Mouse (Mus musculus): ENCODE data around the gene Lce6a. TPM values are rescaled to one million over a fixed set of nuclear protein-coding genes. Genes with fewer than 3 reads are reported as not detected.

Gene Lce6a
- total and polyA plus RNA-seq, 3 experiments = not detected

DNA sequence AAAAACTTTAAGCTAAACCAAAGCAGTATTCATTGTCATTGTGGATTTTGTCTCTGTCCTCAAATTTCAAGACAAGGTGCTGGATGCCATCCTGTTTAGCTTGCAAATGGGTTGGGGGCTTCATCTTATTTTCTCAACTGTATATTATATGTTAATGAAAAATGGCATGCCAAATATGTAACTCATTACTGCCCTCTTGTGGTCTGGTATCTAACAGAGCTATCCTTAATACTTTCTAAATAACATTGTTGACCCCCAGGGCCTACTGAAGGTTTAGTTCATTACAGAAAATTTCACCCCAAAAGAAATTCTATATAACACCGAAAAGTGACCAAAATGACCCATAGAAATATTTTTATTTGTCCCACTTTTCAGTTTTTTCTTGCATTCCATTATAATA lies 19.3 kb downstream of the Lce6a start:
- Histone ChIP-seq H3K36me3 (ENCODE audit: control insufficient read depth in 1 of 2, insufficient read depth in 2 of 2, low read length in 2 of 2) (no peaks in the 10 kb centered on the region), H3K79me2 (ENCODE audit: control insufficient read depth, insufficient read depth, low read length, poor library complexity) (no peaks in the 10 kb centered on the region), H3K9ac (ENCODE audit: control insufficient read depth, low read depth, low read length, poor library complexity, severe bottlenecking) (no peak overlapping the region), H3K9me3 (replicated peaks; ENCODE audit: insufficient read depth, low read length) (no peaks in the 10 kb centered on the region), H3K27ac (ENCODE audit: control insufficient read depth, low read depth, low read length) (no peak overlapping the region), H3K4me3 (ENCODE audit: control insufficient read depth in 1 of 2, insufficient read depth in 1 of 2, low read depth in 2 of 2, low read length in 2 of 2) (no peak overlapping the region), H3K27me3 (ENCODE audit: control insufficient read depth in 1 of 2, insufficient read depth in 2 of 2, low read length in 2 of 2) (no peaks in the 10 kb centered on the region), H3K4me1 (ENCODE audit: control insufficient read depth in 1 of 2, insufficient read depth in 2 of 2, low read length in 2 of 2) (no peaks in the 10 kb centered on the region)
- DNase-seq (ENCODE audit: low read depth, low spot score) = peak; percentile 53
- TF ChIP-seq ZNF384 (IDR thresholded peaks at IDR 0.05; ENCODE audit: low read depth, low read length) (no peak), RCOR1 (IDR thresholded peaks at IDR 0.05; ENCODE audit: low read depth, low read length) (no peak), RAD21 (IDR thresholded peaks at IDR 0.05; ENCODE audit: low read depth, low read length) (peak; percentile 51), E2F4 (IDR thresholded peaks at IDR 0.05; ENCODE audit: borderline replicate concordance, low read depth, low read length) (no peak), CHD1 (IDR thresholded peaks at IDR 0.05; ENCODE audit: low read depth, low read length) (no peak), TBP (IDR thresholded peaks at IDR 0.05; ENCODE audit: low read depth, low read length) (no peak), ZKSCAN1 (IDR thresholded peaks at IDR 0.05; ENCODE audit: low read depth, low read length) (no peak), HCFC1 (IDR thresholded peaks at IDR 0.05; ENCODE audit: low read depth, low read length) (no peak), SMC3 (IDR thresholded peaks at IDR 0.05; ENCODE audit: low read depth, low read length) (peak; percentile 71), TAL1 (IDR thresholded peaks at IDR 0.05; ENCODE audit: low read length) (no peak), BHLHE40 (IDR thresholded peaks at IDR 0.05; ENCODE audit: borderline replicate concordance, low read depth, low read length) (no peak), MAZ (IDR thresholded peaks at IDR 0.05; ENCODE audit: low read depth, low read length) (no peak), CTCF (IDR thresholded peaks at IDR 0.05 in 2 of 3, conservative IDR thresholded peaks at IDR 0.05 in 1 of 3; ENCODE audit: control insufficient read depth in 1 of 3, insufficient read depth in 1 of 3, low read depth in 2 of 3, low read length in 3 of 3, poor library complexity in 1 of 3, severe bottlenecking in 1 of 3) (peak; percentile 13 to 60 (median 20); a peak in 4 of 6 replicates), USF1 (IDR thresholded peaks at IDR 0.05; ENCODE audit: low read depth, low read length) (no peak), JUND (IDR thresholded peaks at IDR 0.05; ENCODE audit: low read depth, low read length) (no peak), ZC3H11A (IDR thresholded peaks at IDR 0.05; ENCODE audit: low read depth, low read length) (peak; percentile 8; the same call in 1 of the 2 replicates), UBTF (IDR thresholded peaks at IDR 0.05; ENCODE audit: borderline replicate concordance, insufficient read depth, low read depth, low read length) (no peak), TCF12 (IDR thresholded peaks at IDR 0.05; ENCODE audit: low read depth, low read length) (no peak)

DNA sequence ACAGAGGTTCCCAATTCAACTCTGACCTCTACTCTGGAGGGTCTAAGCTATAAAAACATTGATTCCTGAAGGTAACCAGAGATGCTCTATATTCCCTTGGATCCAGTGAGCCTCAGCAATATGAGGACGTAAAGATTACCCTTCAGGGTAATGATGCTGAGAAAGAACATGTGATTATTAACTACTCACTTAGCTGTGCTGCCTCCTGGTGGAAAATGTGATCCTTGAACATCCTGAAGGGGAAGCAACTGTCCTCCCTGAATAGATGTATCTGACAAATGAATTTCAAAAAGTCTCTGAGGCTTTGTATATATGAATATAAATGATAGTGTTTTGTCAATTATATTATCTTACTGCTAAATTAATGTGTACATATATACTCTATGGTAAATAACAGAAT lies 21.0 kb downstream of the Lce6a start:
- Histone ChIP-seq H3K79me2 (ENCODE audit: control insufficient read depth, insufficient read depth, low read length, poor library complexity) (no peaks in the 10 kb centered on the region), H3K27me3 (ENCODE audit: control insufficient read depth in 1 of 2, insufficient read depth in 2 of 2, low read length in 2 of 2) (no peaks in the 10 kb centered on the region), H3K4me1 (ENCODE audit: control insufficient read depth in 1 of 2, insufficient read depth in 2 of 2, low read length in 2 of 2) (no peaks in the 10 kb centered on the region), H3K9ac (ENCODE audit: control insufficient read depth, low read depth, low read length, poor library complexity, severe bottlenecking) (no peak overlapping the region), H3K27ac (ENCODE audit: control insufficient read depth, low read depth, low read length) (no peak overlapping the region), H3K4me3 (ENCODE audit: control insufficient read depth in 1 of 2, insufficient read depth in 1 of 2, low read depth in 2 of 2, low read length in 2 of 2) (no peak overlapping the region), H3K36me3 (ENCODE audit: control insufficient read depth in 1 of 2, insufficient read depth in 2 of 2, low read length in 2 of 2) (no peaks in the 10 kb centered on the region), H3K9me3 (replicated peaks; ENCODE audit: insufficient read depth, low read length) (no peaks in the 10 kb centered on the region)
- DNase-seq (ENCODE audit: low read depth, low spot score) = no peak
- TF ChIP-seq MYC (IDR thresholded peaks at IDR 0.05; ENCODE audit: low read depth, low read length) (no peak), ELF1 (IDR thresholded peaks at IDR 0.05; ENCODE audit: low read depth, low read length) (no peak), E2F4 (IDR thresholded peaks at IDR 0.05; ENCODE audit: borderline replicate concordance, low read depth, low read length) (no peak), MEF2A (IDR thresholded peaks at IDR 0.05; ENCODE audit: extremely low read depth, insufficient replicate concordance, low read depth, low read length, poor library complexity, severe bottlenecking) (no peak), MAZ (IDR thresholded peaks at IDR 0.05; ENCODE audit: low read depth, low read length) (no peak), MYB (IDR thresholded peaks at IDR 0.05; ENCODE audit: low read depth, low read length) (no peak), SMC3 (IDR thresholded peaks at IDR 0.05; ENCODE audit: low read depth, low read length) (peak; percentile 15; the same call in 1 of the 2 replicates)

All from MEL (cell line).